ENCODE assay signal across 8 mouse cellular contexts in genomic region chr15:89215611-89216233, GRCm38 (mm10). TPM values are rescaled to one million over a fixed set of nuclear protein-coding genes. Genes with fewer than 3 reads are reported as not detected.
DNase-seq lines count a peak whose midpoint lies in the region; ATAC-seq and TF ChIP-seq lines count a peak whose summit lies in the region.

No protein-coding gene starts in this region.

- peaks cover 2% of the 10 kb centered on the region; the same call in 1 of the 2 replicates for H3K4me1 ChIP-seq in bone marrow, adult 2 months (ENCODE audit: control insufficient read depth, insufficient read depth, low read length)
- H3K4me1 ChIP-seq in liver, adult 2 months (ENCODE audit: control insufficient read depth, insufficient read depth, low read length) = peaks cover 10% of the 10 kb centered on the region
- peaks cover 23% of the 10 kb centered on the region for H3K4me1 ChIP-seq in forebrain, embryonic 10.5 days
- H3K4me1 ChIP-seq in intestine, postnatal 0 days (replicated peaks; ENCODE audit: control insufficient read depth, insufficient read depth, low read length) = no peaks in the 10 kb centered on the region

- DNase-seq in heart, adult 11 months = peak; percentile 97
- no peak for DNase-seq in heart, postnatal 25 days (ENCODE audit: low spot score)
- peak; percentile 75 for DNase-seq in gastrocnemius, postnatal 25 days
- peak; percentile 85 for DNase-seq in liver, adult 2 months (ENCODE audit: extremely low read depth, low read depth, low spot score)
- no peak for DNase-seq in forebrain, embryonic 10.5 days (ENCODE audit: extremely low spot score, low spot score)
- DNase-seq in testis, postnatal 14 days (ENCODE audit: low spot score) = no peak

- WGBS in bone marrow, adult 2 months = 49% methylated on average over 2 of the region's 2 CpGs
- WGBS in liver, adult 2 months = 49% methylated on average over 2 of the region's 2 CpGs
- WGBS in forebrain, embryonic 10.5 days = 94% methylated on average over 2 of the region's 2 CpGs
- WGBS in intestine, postnatal 0 days = 65% methylated on average over 2 of the region's 2 CpGs

- H3K4me3 ChIP-seq in bone marrow, adult 2 months (replicated peaks; ENCODE audit: control insufficient read depth, low read depth, low read length) = no peak overlapping the region
- no peak overlapping the region for H3K4me3 ChIP-seq in liver, adult 2 months (ENCODE audit: insufficient read depth, low read depth, low read length)
- no peak overlapping the region for H3K4me3 ChIP-seq in forebrain, embryonic 10.5 days
- H3K4me3 ChIP-seq in intestine, postnatal 0 days (ENCODE audit: low read depth, low read length) = no peak overlapping the region

- H3K9me3 ChIP-seq in forebrain, embryonic 10.5 days = peaks cover 3% of the 10 kb centered on the region; the same call in 1 of the 2 replicates
- H3K9me3 ChIP-seq in intestine, postnatal 0 days (ENCODE audit: control insufficient read depth) = no peaks in the 10 kb centered on the region

- no peak for TF ChIP-seq CTCF in bone marrow, adult 2 months (IDR thresholded peaks at IDR 0.05; ENCODE audit: control insufficient read depth, insufficient read depth, low read length)
- TF ChIP-seq CTCF in liver, adult 2 months (IDR thresholded peaks at IDR 0.05; ENCODE audit: low read depth, low read length) = no peak
- no peak for TF ChIP-seq CTCF in intestine, postnatal 0 days (IDR thresholded peaks at IDR 0.05; ENCODE audit: low read depth)

- no peak overlapping the region for H3K9ac ChIP-seq in liver, adult 2 months (ENCODE audit: low read depth, low read length)
- no peak overlapping the region for H3K9ac ChIP-seq in intestine, postnatal 0 days (ENCODE audit: low read depth, low read length)

- peaks cover 23% of the 10 kb centered on the region for H3K79me2 ChIP-seq in liver, adult 2 months (ENCODE audit: control insufficient read depth, insufficient read depth, low read length)

- intact Hi-C loops in heart, postnatal 25 days (cut with DNase I) = no loop called here

- H3K27ac ChIP-seq in bone marrow, adult 2 months (ENCODE audit: control insufficient read depth, insufficient read depth, low read depth, low read length, poor library complexity) = peak overlapping the region; percentile 71
- no peak overlapping the region for H3K27ac ChIP-seq in liver, adult 2 months (replicated peaks; ENCODE audit: insufficient read depth, low read depth, low read length)
- no peak overlapping the region for H3K27ac ChIP-seq in forebrain, embryonic 10.5 days
- no peak overlapping the region for H3K27ac ChIP-seq in intestine, postnatal 0 days (ENCODE audit: low read depth, low read length)

- peaks cover 2% of the 10 kb centered on the region; the same call in 1 of the 2 replicates for H3K36me3 ChIP-seq in liver, adult 2 months (ENCODE audit: control insufficient read depth, insufficient read depth, low read length)
- peaks cover 27% of the 10 kb centered on the region for H3K36me3 ChIP-seq in forebrain, embryonic 10.5 days (replicated peaks)
- H3K36me3 ChIP-seq in intestine, postnatal 0 days (ENCODE audit: control insufficient read depth, insufficient read depth) = peaks cover 7% of the 10 kb centered on the region; the same call in 1 of the 2 replicates

- no peak overlapping the region for H3K4me2 ChIP-seq in intestine, postnatal 0 days (replicated peaks; ENCODE audit: low read depth)

- ATAC-seq in intestine, postnatal 0 days = no peak

- no peak for TF ChIP-seq POLR2A in bone marrow, adult 2 months (IDR thresholded peaks at IDR 0.05; ENCODE audit: borderline replicate concordance, control insufficient read depth, low read depth, low read length)
- no peak for TF ChIP-seq POLR2A in liver, adult 2 months (IDR thresholded peaks at IDR 0.05; ENCODE audit: extremely low read depth, insufficient read depth, low read length)

- H3K27me3 ChIP-seq in liver, adult 2 months (ENCODE audit: control insufficient read depth, insufficient read depth, low read length) = no peaks in the 10 kb centered on the region
- H3K27me3 ChIP-seq in forebrain, embryonic 10.5 days (ENCODE audit: poor library complexity, severe bottlenecking) = no peaks in the 10 kb centered on the region
- H3K27me3 ChIP-seq in intestine, postnatal 0 days (replicated peaks; ENCODE audit: control insufficient read depth, insufficient read depth, low read length) = no peaks in the 10 kb centered on the region

RNA-seq across cellular contexts. Expression of gene Ppp6r2, which starts 4.4 kb away (rescaled TPM):
- total RNA-seq in heart, postnatal 25 days (2021) = 10 to 100 TPM; 63.4 to 65.0 TPM
- polyA plus RNA-seq in bone marrow, adult 2 months (2011; ENCODE audit: insufficient read depth, insufficient read length, low replicate concordance, missing spikeins) = 42.6 and 54.0 TPM in 2 replicates
- 10 to 100 TPM; 71.1 to 72.5 TPM for total RNA-seq in gastrocnemius, postnatal 25 days (2021)
- 43.9 and 57.5 TPM in 2 replicates for total RNA-seq in liver, adult 2 months (2014; rRNA removed)
- polyA plus RNA-seq in liver, adult 2 months (2012; rRNA removed) = 115 and 143 TPM in 2 replicates
- 24.2 and 28.8 TPM in 2 replicates for polyA plus RNA-seq in forebrain, embryonic 10.5 days (2016; fragmentation: Nextera tagmentation; extraction: Ambion mirVana)
- 17.7 and 21.3 TPM in 2 replicates for polyA plus RNA-seq in intestine, postnatal 0 days (2015; fragmentation: Nextera tagmentation; extraction: Ambion mirVana)

RNA-seq across cellular contexts. Expression of gene Dennd6b, which starts 19.4 kb away (rescaled TPM):
- 1 to 10 TPM; 8.4 to 8.7 TPM for total RNA-seq in heart, postnatal 25 days (2021)
- 8.1 and 13.6 TPM in 2 replicates for polyA plus RNA-seq in bone marrow, adult 2 months (2011; ENCODE audit: insufficient read depth, insufficient read length, low replicate concordance, missing spikeins)
- total RNA-seq in gastrocnemius, postnatal 25 days (2021) = 1 to 10 TPM; 6.6 to 8.4 TPM
- total RNA-seq in liver, adult 2 months (2014; rRNA removed) = 2.8 and 3.4 TPM in 2 replicates
- 8.4 and 10.0 TPM in 2 replicates for polyA plus RNA-seq in liver, adult 2 months (2012; rRNA removed)
- 26.4 and 27.7 TPM in 2 replicates for polyA plus RNA-seq in forebrain, embryonic 10.5 days (2016; fragmentation: Nextera tagmentation; extraction: Ambion mirVana)
- polyA plus RNA-seq in intestine, postnatal 0 days (2015; fragmentation: Nextera tagmentation; extraction: Ambion mirVana) = 3.2 and 3.4 TPM in 2 replicates

RNA-seq across cellular contexts. Expression of gene Plxnb2, which starts 35.1 kb away (rescaled TPM):
- 10 to 100 TPM; 81.5 to 86.1 TPM for total RNA-seq in heart, postnatal 25 days (2021)
- polyA plus RNA-seq in bone marrow, adult 2 months (2011; ENCODE audit: insufficient read depth, insufficient read length, low replicate concordance, missing spikeins) = 11.1 and 30.9 TPM in 2 replicates
- 10 to 100 TPM in 1 of 2 experiments, 1 to 10 TPM in 1; 8.5 to 11.9 TPM for total RNA-seq in gastrocnemius, postnatal 25 days (2021)
- total RNA-seq in liver, adult 2 months (2014; rRNA removed) = 80.0 and 111 TPM in 2 replicates
- 189 and 199 TPM in 2 replicates for polyA plus RNA-seq in liver, adult 2 months (2012; rRNA removed)
- 144 and 155 TPM in 2 replicates for polyA plus RNA-seq in forebrain, embryonic 10.5 days (2016; fragmentation: Nextera tagmentation; extraction: Ambion mirVana)
- polyA plus RNA-seq in intestine, postnatal 0 days (2015; fragmentation: Nextera tagmentation; extraction: Ambion mirVana) = 71.5 and 74.0 TPM in 2 replicates

Comparison
In these comparisons a context has a peak if more than half of its experiments do, and no peak if none do; other contexts are left out.
1. DNase-seq: peak in heart, adult 11 months (single experiment), gastrocnemius, postnatal 25 days (single experiment) and liver, adult 2 months (single experiment); none in heart, postnatal 25 days (single experiment), forebrain, embryonic 10.5 days (single experiment) and testis, postnatal 14 days (single experiment).